Mouse (Mus musculus) frontal cortex, adult 2 months (tissue): ENCODE data around the gene Tmod1. TPM values are rescaled to one million over a fixed set of nuclear protein-coding genes. Genes with fewer than 3 reads are reported as not detected.

Source experiments
- DNase-seq, 2 experiments: peaks; one replicate each; pipeline ENCODE4 v3.0.0; 2022; ENCODE audit warnings: low spot score in 1 of 2; ENCODE audit errors: extremely low spot score in 1 of 2
- polyA plus RNA-seq: library from polyadenylated mRNA; depleted of rRNA; stranded (reverse); fragments of >200 nt; gene quantifications from 2 replicates; pipeline ENCODE4 v1.2.3, GENCODE M21; 2012

Gene Tmod1
- polyA plus RNA-seq, 1 experiment, result 63.5 TPM

GRCm38 (mm10) chr4:46053323-46054107, 14.8 kb downstream of the Tmod1 start:
- DNase-seq, result no peak

- peak; percentile 38 to 61 for DNase-seq
Measured at GRCm38 (mm10) chr4:46056163-46056562, 17.4 kb downstream of the Tmod1 start.

- peak; percentile 92 to 93 for DNase-seq
Measured at GRCm38 (mm10) chr4:46061259-46061962, 22.7 kb downstream of the Tmod1 start.

- no peak for DNase-seq
Measured at GRCm38 (mm10) chr4:46063841-46064240, 25.1 kb downstream of the Tmod1 start.

GRCm38 (mm10) chr4:46064263-46064662, 25.5 kb downstream of the Tmod1 start:
- DNase-seq, result no peak

- no peak for DNase-seq
Measured at GRCm38 (mm10) chr4:46064961-46065360, 26.2 kb downstream of the Tmod1 start.

GRCm38 (mm10) chr4:46065695-46066340, 27.1 kb downstream of the Tmod1 start:
- peak in 1 of 2 experiments; percentile 20 for DNase-seq

GRCm38 (mm10) chr4:46068060-46068459, 29.3 kb downstream of the Tmod1 start:
- DNase-seq, result no peak

GRCm38 (mm10) chr4:46068573-46068972, 29.8 kb downstream of the Tmod1 start:
- peak; percentile 60 to 63 for DNase-seq

- DNase-seq, result no peak
Measured at GRCm38 (mm10) chr4:46069851-46070482, 31.2 kb downstream of the Tmod1 start.

- DNase-seq, result no peak
Measured at GRCm38 (mm10) chr4:46072631-46073030, 33.9 kb downstream of the Tmod1 start.

GRCm38 (mm10) chr4:46073736-46074135, 35.0 kb downstream of the Tmod1 start:
- peak in 1 of 2 experiments; percentile 76 for DNase-seq

GRCm38 (mm10) chr4:46075664-46076063, 36.9 kb downstream of the Tmod1 start:
- DNase-seq, result no peak

- no peak for DNase-seq
Measured at GRCm38 (mm10) chr4:46076892-46077291, 38.2 kb downstream of the Tmod1 start.

GRCm38 (mm10) chr4:46080261-46080660, 41.5 kb downstream of the Tmod1 start:
- DNase-seq, result no peak

GRCm38 (mm10) chr4:46082555-46082954, 43.8 kb downstream of the Tmod1 start:
- DNase-seq, result no peak

GRCm38 (mm10) chr4:46084416-46085172, 45.9 kb downstream of the Tmod1 start:
- DNase-seq, result no peak

- DNase-seq, result no peak
Measured at GRCm38 (mm10) chr4:46085223-46085811, 46.6 kb downstream of the Tmod1 start.

- DNase-seq, result peak; percentile 77 to 78
Measured at GRCm38 (mm10) chr4:46086718-46087426, 48.1 kb downstream of the Tmod1 start.
